Mouse (Mus musculus) MEL (cell line): ENCODE measurements around the gene Arsj. TPM values are rescaled to one million over a fixed set of nuclear protein-coding genes. Genes with fewer than 3 reads are reported as not detected.

Source experiments
- DNase-seq: peaks from one replicate; pipeline ENCODE4 v3.0.0; 2011; ENCODE audit warnings: low read depth, low spot score
- H3K27ac ChIP-seq: 2 replicates; pipeline ENCODE4 v1.5.1; 2012; ENCODE audit warnings: low read depth, mild to moderate bottlenecking, control low read depth, low read length, moderate library complexity; ENCODE audit not compliant: control insufficient read depth
- H3K27me3 ChIP-seq, 2 experiments: fragments of 150-350 bp in 1 of 2; sonication (generic) in 1 of 2; 2 replicates each; pipeline ENCODE4 v1.6.1; 2012; ENCODE audit warnings: low read length in 2 of 2, mild to moderate bottlenecking in 2 of 2, improper control_type of control experiment in 1 of 2, moderate library complexity in 1 of 2; ENCODE audit not compliant: insufficient read depth in 2 of 2, control insufficient read depth in 1 of 2
- H3K36me3 ChIP-seq, 2 experiments: 2 replicates each; pipeline ENCODE4 v1.6.1; 2012 to 2014; ENCODE audit warnings: low read length in 2 of 2, improper control_type of control experiment in 1 of 2, inconsistent platforms in 1 of 2, mild to moderate bottlenecking in 1 of 2; ENCODE audit not compliant: insufficient read depth in 2 of 2, control insufficient read depth in 1 of 2
- H3K4me1 ChIP-seq, 2 experiments: fragments of 150-350 bp in 1 of 2; sonication (generic) in 1 of 2; 2 replicates each; pipeline ENCODE4 v1.6.1; 2012; ENCODE audit warnings: low read length in 2 of 2, improper control_type of control experiment in 1 of 2, mild to moderate bottlenecking in 1 of 2; ENCODE audit not compliant: insufficient read depth in 2 of 2, control insufficient read depth in 1 of 2
- H3K4me3 ChIP-seq, 2 experiments: fragments of 150-350 bp in 1 of 2; sonication (generic) in 1 of 2; 2 replicates each; pipeline ENCODE4 v1.5.1; 2012; ENCODE audit warnings: low read depth in 2 of 2, low read length in 2 of 2, mild to moderate bottlenecking in 2 of 2, moderate library complexity in 2 of 2, control low read depth in 1 of 2, improper control_type of control experiment in 1 of 2; ENCODE audit not compliant: control insufficient read depth in 1 of 2, insufficient read depth in 1 of 2
- H3K79me2 ChIP-seq: 2 replicates; pipeline ENCODE4 v1.6.1; 2012; ENCODE audit warnings: mild to moderate bottlenecking, low read length, moderate library complexity; ENCODE audit not compliant: control insufficient read depth, poor library complexity, insufficient read depth
- H3K9ac ChIP-seq: 2 replicates; pipeline ENCODE4 v1.6.1; 2012; ENCODE audit warnings: low read depth, mild to moderate bottlenecking, control low read depth, low read length, moderate library complexity; ENCODE audit not compliant: control insufficient read depth, poor library complexity, severe bottlenecking
- H3K9me3 ChIP-seq: fragments of 150-350 bp; sonication (generic); replicated peaks from 2 replicates; pipeline ENCODE4 v1.6.1; 2012; ENCODE audit warnings: mild to moderate bottlenecking, low read length, improper control_type of control experiment, moderate library complexity; ENCODE audit not compliant: insufficient read depth
- E2F4 ChIP-seq: IDR thresholded peaks from 2 replicates; pipeline ENCODE4 v1.6.1; 2011; ENCODE audit warnings: low read depth, low read length, improper control_type of control experiment, borderline replicate concordance
- EP300 ChIP-seq, 2 experiments: IDR thresholded peaks; 2 replicates each; pipeline ENCODE4 v1.6.1; 2011; ENCODE audit warnings: improper control_type of control experiment in 2 of 2, low read length in 2 of 2, low read depth in 1 of 2, mild to moderate bottlenecking in 1 of 2
- HCFC1 ChIP-seq: IDR thresholded peaks from 2 replicates; pipeline ENCODE4 v1.6.1; 2012; ENCODE audit warnings: low read depth, mild to moderate bottlenecking, inconsistent platforms, low read length, improper control_type of control experiment, moderate library complexity
- MEF2A ChIP-seq: IDR thresholded peaks from 2 replicates; pipeline ENCODE4 v1.6.1; 2014; ENCODE audit warnings: low read depth, mild to moderate bottlenecking, inconsistent platforms, low read length, improper control_type of control experiment; ENCODE audit not compliant: poor library complexity, insufficient replicate concordance, severe bottlenecking; ENCODE audit errors: extremely low read depth
- NRF1 ChIP-seq: IDR thresholded peaks from 2 replicates; pipeline ENCODE4 v1.6.1; 2014; ENCODE audit warnings: low read depth, mild to moderate bottlenecking, inconsistent platforms, low read length, improper control_type of control experiment, moderate library complexity; ENCODE audit not compliant: poor library complexity, insufficient read depth, severe bottlenecking
- POLR2AphosphoS5 ChIP-seq: IDR thresholded peaks from 2 replicates; pipeline ENCODE4 v1.6.1; 2012; ENCODE audit warnings: low read depth, borderline replicate concordance, mild to moderate bottlenecking, inconsistent platforms, low read length, moderate library complexity, mixed read lengths
- SIN3A ChIP-seq: IDR thresholded peaks from 2 replicates; pipeline ENCODE4 v1.6.1; 2012; ENCODE audit warnings: low read length, improper control_type of control experiment, inconsistent platforms
- TAL1 ChIP-seq: IDR thresholded peaks from 2 replicates; pipeline ENCODE4 v1.6.1; 2012; ENCODE audit warnings: mild to moderate bottlenecking, inconsistent platforms, low read length, moderate library complexity, mixed read lengths
- USF2 ChIP-seq, 2 experiments: IDR thresholded peaks; 2 replicates each; pipeline ENCODE4 v1.6.1; 2011 to 2012; ENCODE audit warnings: improper control_type of control experiment in 2 of 2, low read length in 2 of 2, borderline replicate concordance in 1 of 2, inconsistent platforms in 1 of 2, low read depth in 1 of 2, mild to moderate bottlenecking in 1 of 2; ENCODE audit not compliant: insufficient read depth in 1 of 2
- polyA plus RNA-seq, 2 experiments: library from polyadenylated mRNA; stranded (reverse) in 1 of 2; unstranded in 1 of 2; fragments of >175 nt in 1 of 2; fragments of >200 nt in 1 of 2; gene quantifications; 2 replicates each; pipeline versions ENCODE4 v1.2.1 to v1.2.4; 2012; ENCODE audit warnings: low replicate concordance in 2 of 2, low read depth in 1 of 2; ENCODE audit not compliant: insufficient read length in 2 of 2, insufficient read depth in 1 of 2, missing spikeins in 1 of 2
- total RNA-seq: library from RNA; depleted of rRNA; stranded (reverse); fragments of 300-350 nt; gene quantifications from 2 replicates; pipeline ENCODE4 v1.2.3, GENCODE M21; 2012; rRNA removed

Gene Arsj
- total and polyA plus RNA-seq, 3 experiments = not detected

DNA sequence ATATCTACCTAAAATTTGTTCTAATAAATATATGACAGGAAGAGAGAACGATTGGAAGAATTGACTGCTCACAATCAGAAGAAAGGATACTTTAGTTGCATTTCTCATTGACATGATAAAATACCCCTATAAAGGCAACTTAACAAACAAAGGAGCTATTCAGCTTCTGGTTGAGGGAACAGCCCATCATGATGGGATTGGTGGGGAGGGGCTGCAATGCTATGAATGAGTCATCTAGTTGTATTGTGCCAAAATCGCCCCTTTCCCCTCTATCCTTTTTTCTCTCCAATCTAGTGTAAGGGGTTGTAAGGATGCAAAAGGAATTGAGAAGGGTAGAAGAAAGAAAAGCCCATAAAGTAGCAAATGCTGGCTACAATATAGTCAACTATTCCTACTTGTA is 100.8 kb downstream of the Arsj start:
- Histone ChIP-seq H3K4me3 (no peak overlapping the region), H3K27ac (no peak overlapping the region), H3K27me3 (no peaks in the 10 kb centered on the region), H3K36me3 (no peaks in the 10 kb centered on the region), H3K4me1 (no peaks in the 10 kb centered on the region), H3K9me3 (no peaks in the 10 kb centered on the region), H3K9ac (no peak overlapping the region), H3K79me2 (no peaks in the 10 kb centered on the region)
- DNase-seq = no peak
- TF ChIP-seq EP300 (IDR thresholded peaks at IDR 0.05; ENCODE audit: low read depth in 1 of 2, low read length in 2 of 2) (no peak), TAL1 (no peak), SIN3A (no peak), MEF2A (no peak), POLR2AphosphoS5 (no peak), HCFC1 (no peak), USF2 (IDR thresholded peaks at IDR 0.05; ENCODE audit: borderline replicate concordance in 1 of 2, insufficient read depth in 1 of 2, low read depth in 1 of 2, low read length in 2 of 2) (no peak), E2F4 (no peak), NRF1 (no peak)

Other genes with a start within 250 kb of the Arsj start
- gene Camk2d, start 232.6 kb downstream of the Arsj start, total RNA-seq = 0.35 TPM in 1 of 2 replicates, not detected in the other
- gene Camk2d, start 232.6 kb downstream of the Arsj start, polyA plus RNA-seq = under 1 TPM in 1 of 2 experiments, not detected in 1; 0.07 TPM